ENCODE assay signal across 8 mouse cellular contexts in genomic region chr13:31558521-31559418, GRCm38 (mm10). TPM values are rescaled to one million over a fixed set of nuclear protein-coding genes. Genes with fewer than 3 reads are reported as not detected.
DNase-seq lines count a peak whose midpoint lies in the region; ATAC-seq and TF ChIP-seq lines count a peak whose summit lies in the region.

Gene A530084C06Rik (minus strand): TSS chr13:31559333.

- TF ChIP-seq POLR2A in brain, embryonic 14.5 days (IDR thresholded peaks at IDR 0.05; ENCODE audit: borderline replicate concordance, extremely low read depth, insufficient read depth, insufficient read length, poor library complexity, severe bottlenecking): no peak

- H3K4me3 ChIP-seq in heart, embryonic 10.5 days: peak within 1 kb of the TSS; percentile 74
- peak within 1 kb of the TSS; percentile 61 for H3K4me3 ChIP-seq in liver, embryonic 16.5 days (ENCODE audit: low read depth, low read length)

- no peak for ATAC-seq in liver, embryonic 16.5 days (ENCODE audit: low read depth)

- H3K27me3 ChIP-seq in heart, embryonic 10.5 days (ENCODE audit: insufficient read depth, poor library complexity, severe bottlenecking): peaks cover 98% of the 10 kb centered on the region
- H3K27me3 ChIP-seq in liver, embryonic 16.5 days (ENCODE audit: control insufficient read depth, insufficient read depth, low read depth, low read length): peaks cover 48% of the 10 kb centered on the region

- TF ChIP-seq CTCF in brain, embryonic 14.5 days (IDR thresholded peaks at IDR 0.05; ENCODE audit: borderline replicate concordance, extremely low read depth, insufficient read depth, insufficient read length): no peak

- peak; percentile 5 to 12 for DNase-seq in spleen, adult 18-20 months
- DNase-seq in spleen, postnatal 36 days (ENCODE audit: low spot score in 2 of 2): no peak
- peak; percentile 45 for DNase-seq in brain, embryonic 14.5 days (ENCODE audit: low read depth)
- no peak for DNase-seq in heart, embryonic 10.5 days (ENCODE audit: low spot score)
- peak; percentile 22 for DNase-seq in kidney, adult 9 months
- DNase-seq in neural tube, embryonic 10.5 days (ENCODE audit: extremely low spot score, low spot score): peak; percentile 76
- no peak for DNase-seq in frontal cortex, postnatal 14 days (ENCODE audit: low spot score in 2 of 2)

- peaks cover 31% of the 10 kb centered on the region for H3K4me1 ChIP-seq in heart, embryonic 10.5 days
- no peaks in the 10 kb centered on the region; the same call in 1 of the 2 replicates for H3K4me1 ChIP-seq in liver, embryonic 16.5 days (ENCODE audit: control insufficient read depth, low read depth, low read length)

- H3K4me2 ChIP-seq in liver, embryonic 16.5 days (ENCODE audit: low read depth, low read length): peak within 1 kb of the TSS; percentile 62

- under 1% methylated on average over 88 of the region's 88 CpGs for WGBS in heart, embryonic 10.5 days
- WGBS in liver, embryonic 16.5 days (ENCODE audit: insufficient replicate concordance): under 1% methylated on average over 88 of the region's 88 CpGs

- H3K27ac ChIP-seq in heart, embryonic 10.5 days: 0 out of 2 replicates have a peak within 1 kb of the TSS, but pooled peaks have one; percentile 56
- peak within 1 kb of the TSS; percentile 23 for H3K27ac ChIP-seq in liver, embryonic 16.5 days (ENCODE audit: low read length)

- H3K9ac ChIP-seq in liver, embryonic 16.5 days (ENCODE audit: low read depth, low read length): peak within 1 kb of the TSS; percentile 61

- H3K9me3 ChIP-seq in heart, embryonic 10.5 days: no peaks in the 10 kb centered on the region
- no peaks in the 10 kb centered on the region for H3K9me3 ChIP-seq in liver, embryonic 16.5 days (replicated peaks; ENCODE audit: control insufficient read depth, low read length)

- no peaks in the 10 kb centered on the region for H3K36me3 ChIP-seq in heart, embryonic 10.5 days
- H3K36me3 ChIP-seq in liver, embryonic 16.5 days (ENCODE audit: control insufficient read depth, insufficient read depth): no peaks in the 10 kb centered on the region

RNA-seq across cellular contexts. Expression of gene A530084C06Rik, which starts in this region (rescaled TPM):
- polyA plus RNA-seq in brain, embryonic 14.5 days (2012; rRNA removed): 0.46 and 0.68 TPM in 2 replicates
- polyA plus RNA-seq in heart, embryonic 10.5 days (2016; fragmentation: Nextera tagmentation; extraction: Ambion mirVana): not detected in 2 replicates
- polyA plus RNA-seq in liver, embryonic 16.5 days (2015; fragmentation: Nextera tagmentation; extraction: Ambion mirVana): not detected in 2 replicates

Comparison
In these comparisons a context has a peak if more than half of its experiments do, and no peak if none do; other contexts are left out.
1. DNase-seq: peak in spleen, adult 18-20 months (2 of 2), kidney, adult 9 months (single experiment) and neural tube, embryonic 10.5 days (single experiment); none in spleen, postnatal 36 days (0 of 2), heart, embryonic 10.5 days (single experiment) and frontal cortex, postnatal 14 days (0 of 2).
2. Peak in DNase-seq in brain, embryonic 14.5 days; RNA of the gene not detected or under 1 TPM.